Mouse (Mus musculus) Muller cell, postnatal 12 days (primary cell): Measurements from ENCODE around the gene Ppp1r12a.
A peak's percentile ranks its signal among the peaks of the same experiment; 100 is the strongest.

Experiments
- DNase-seq: peaks from one replicate; pipeline ENCODE4 v3.0.0-alpha.2; 2015; ENCODE audit errors: inconsistent ontology term

The Ppp1r12a gene

DNA sequence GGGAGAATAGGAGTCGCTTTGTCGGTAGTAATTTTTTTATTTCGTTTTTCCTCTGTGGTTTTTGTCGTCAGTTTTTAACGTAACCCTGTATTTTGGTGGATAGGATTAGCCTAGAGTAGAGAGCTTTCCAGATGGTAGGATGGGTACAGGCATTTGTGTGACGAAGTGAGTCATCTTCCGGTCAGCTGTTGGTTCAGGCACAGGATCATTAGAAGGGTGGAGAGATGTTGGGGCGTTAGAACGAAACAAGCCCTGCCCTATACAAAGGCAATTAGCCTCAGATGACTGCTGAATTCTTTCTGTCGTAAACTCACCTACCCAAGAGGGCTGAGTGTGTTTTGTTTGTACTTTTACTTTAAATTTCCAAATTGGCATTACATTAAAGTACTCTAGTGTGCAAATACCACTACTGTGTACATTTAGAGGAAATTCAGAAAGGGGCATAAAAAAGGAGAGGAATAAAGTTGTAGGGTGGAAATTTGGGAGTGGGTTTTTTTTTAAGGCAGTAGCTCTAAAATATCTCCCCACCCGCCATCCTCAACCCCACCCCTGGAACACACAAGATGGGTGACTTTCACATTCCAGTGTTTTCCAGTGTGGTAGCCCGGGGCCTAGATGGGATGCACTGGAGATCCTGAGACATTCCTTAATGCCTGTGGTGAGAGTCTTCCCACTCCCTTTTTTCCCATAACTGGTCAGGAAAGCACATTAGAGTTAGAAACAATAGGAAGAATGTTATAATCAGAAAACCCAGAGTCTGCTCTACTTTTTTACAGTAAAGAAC lies 129.9 kb downstream of the Ppp1r12a start:
- DNase-seq: peak; percentile 81

DNA sequence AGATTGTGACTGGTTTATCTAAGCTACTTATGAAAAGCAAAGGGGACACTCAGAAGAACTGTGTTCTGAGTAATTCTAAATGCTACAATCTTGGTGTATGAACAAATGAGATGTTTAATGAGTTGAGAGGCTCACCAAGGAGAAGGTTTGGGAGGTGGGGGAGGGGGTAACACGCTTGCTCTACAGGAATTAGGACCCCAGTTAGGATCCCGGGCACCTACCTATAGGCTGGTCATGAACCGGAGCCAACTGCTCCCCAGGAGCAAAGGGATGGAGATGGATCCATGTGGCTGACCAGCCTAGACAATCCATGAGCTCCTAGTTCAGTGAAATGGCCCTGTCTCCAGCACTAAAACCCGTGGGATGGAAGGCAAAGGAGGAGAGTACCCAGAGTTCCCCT lies 130.7 kb downstream of the Ppp1r12a start:
- DNase-seq: no peak

- DNase-seq: no peak
Measured at GRCm38 (mm10) chr10:108293620-108294195, 131.7 kb downstream of the Ppp1r12a start.

DNA sequence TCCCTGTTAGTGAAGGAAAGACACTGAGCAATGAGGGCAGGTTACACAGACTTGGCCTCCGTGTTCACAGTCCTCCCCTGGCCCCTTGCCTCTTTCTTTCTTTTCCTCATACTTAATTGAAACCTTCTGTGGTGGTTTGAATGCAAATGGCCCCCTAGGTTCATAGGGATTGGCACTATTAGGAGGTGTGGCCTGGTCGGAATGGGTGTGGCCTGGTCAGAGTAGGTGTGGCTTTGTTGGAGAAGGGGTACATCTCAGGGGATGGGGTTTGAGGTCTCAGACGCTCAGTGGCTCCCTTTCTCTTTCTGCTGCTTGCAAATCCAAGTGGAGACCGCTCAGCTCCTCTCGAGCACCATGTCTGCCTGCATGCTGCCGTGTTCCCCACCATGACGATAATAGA lies 132.8 kb downstream of the Ppp1r12a start:
- no peak for DNase-seq

DNA sequence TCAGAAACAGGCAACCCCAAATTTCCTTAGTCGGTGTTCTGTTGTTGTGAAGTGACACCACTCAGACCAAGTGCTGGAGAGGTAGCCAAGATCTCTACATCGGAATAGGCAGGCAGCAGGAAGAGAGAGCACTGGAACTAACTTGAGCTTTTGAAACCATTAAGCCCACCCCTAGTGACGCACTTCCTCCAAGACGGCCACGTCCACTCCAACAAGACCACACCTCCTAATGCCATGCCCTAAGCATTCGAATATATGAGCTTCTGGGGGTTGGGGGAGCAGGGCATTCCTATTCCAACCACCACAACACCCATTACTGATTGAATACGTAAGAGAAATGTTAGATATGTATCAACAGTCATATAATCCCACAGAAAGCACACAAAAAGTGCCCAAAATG lies 134.5 kb downstream of the Ppp1r12a start:
- no peak for DNase-seq

DNA sequence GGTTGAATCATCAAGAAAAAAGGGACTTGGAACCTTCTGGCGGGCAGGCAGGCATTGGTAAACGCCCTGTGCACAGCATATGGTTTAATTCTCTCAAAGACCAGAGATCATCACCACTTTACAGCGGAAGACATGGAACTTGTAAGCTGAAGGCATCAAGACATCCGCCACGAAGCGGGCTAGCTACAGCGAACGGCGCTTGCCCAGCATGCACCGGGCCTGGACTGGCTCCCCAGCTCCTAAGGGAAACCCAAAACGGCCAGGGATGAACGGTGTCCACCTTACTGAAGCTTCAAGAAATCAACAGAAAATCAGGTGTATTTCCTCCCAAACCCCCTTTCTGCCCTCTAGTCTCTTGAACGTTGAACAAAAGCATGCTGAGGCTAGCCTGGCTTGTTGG lies 136.3 kb downstream of the Ppp1r12a start:
- DNase-seq: no peak

DNA sequence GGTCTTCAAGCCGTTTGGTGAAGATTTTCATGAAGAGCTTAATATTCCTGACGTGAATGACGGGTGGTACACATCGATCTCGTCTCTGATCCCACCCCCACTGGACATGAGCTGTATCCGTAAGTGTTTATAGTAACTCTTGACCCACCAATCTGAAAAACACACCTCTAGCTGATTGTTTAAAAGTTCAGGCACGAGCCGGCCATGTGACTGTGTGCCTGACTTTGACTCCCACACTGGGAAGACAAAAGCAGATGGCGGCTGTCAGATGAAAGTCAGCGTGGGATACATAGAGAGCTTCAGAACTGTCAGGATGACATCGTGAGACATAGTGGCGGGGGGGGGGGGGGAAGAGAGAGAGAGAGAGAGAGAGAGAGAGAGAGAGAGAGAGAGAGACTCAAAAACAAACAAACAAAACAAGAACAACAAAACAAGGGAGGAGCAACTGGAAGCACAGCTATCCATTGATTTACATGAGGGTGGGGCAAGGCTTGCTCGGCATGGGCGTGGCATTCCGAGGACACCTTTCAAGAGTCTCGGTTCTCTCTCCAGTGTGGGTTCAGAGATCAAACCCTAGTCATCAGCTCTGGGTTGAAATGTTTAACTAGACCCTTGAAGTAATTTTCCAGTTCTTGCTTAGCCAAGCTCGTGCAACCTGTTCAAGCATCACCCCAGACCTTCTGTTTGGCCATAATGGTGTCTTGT lies 137.0 kb downstream of the Ppp1r12a start:
- no peak for DNase-seq

DNA sequence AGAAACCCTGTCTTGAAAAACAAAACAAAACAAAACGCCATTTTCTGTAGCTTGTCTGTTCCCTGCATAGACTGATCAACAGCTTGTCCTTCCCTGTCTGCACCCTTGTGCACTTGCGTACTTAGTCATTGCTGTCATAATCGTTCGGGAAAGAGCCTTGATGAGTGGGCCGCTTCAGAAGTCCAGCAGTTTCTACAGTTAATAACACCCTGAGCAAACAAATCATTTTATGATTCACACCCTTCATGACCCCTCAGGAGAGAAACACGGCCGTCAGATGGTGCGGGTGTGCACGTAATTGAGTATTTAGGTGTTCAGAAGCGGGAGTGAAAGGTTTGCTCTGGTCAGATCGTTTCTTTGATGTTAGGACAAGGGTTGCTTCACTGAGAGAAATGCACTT lies 137.8 kb downstream of the Ppp1r12a start:
- no peak for DNase-seq

GRCm38 (mm10) chr10:108300843-108301242 lies 138.8 kb downstream of the Ppp1r12a start:
- peak; percentile 62 for DNase-seq

- no peak for DNase-seq
Measured at GRCm38 (mm10) chr10:108307772-108308171, 145.8 kb downstream of the Ppp1r12a start.

DNA sequence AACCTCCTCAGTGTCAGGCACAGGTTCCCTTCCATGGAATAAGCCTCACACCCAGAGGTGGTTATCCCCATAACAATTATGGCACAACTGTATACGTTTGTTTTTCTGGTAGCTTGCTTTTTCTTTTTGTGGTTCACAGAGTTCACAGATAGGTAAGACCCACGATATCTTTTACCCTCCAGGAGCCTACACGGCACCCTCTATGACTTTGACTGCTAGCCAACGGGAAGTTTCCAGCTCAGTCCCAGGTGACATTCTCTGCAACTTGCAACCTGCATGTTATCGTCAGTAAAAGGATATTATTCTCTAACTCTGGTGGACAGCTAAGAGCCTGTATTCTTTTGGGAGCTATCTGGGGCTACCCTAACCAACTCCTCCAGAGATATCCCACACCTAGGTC lies 148.2 kb downstream of the Ppp1r12a start:
- DNase-seq: no peak

GRCm38 (mm10) chr10:108311396-108311795 lies 149.4 kb downstream of the Ppp1r12a start:
- DNase-seq: no peak

GRCm38 (mm10) chr10:108313845-108314244 lies 151.9 kb downstream of the Ppp1r12a start:
- DNase-seq: no peak

- DNase-seq: no peak
Measured at GRCm38 (mm10) chr10:108314396-108314795, 152.4 kb downstream of the Ppp1r12a start.

- DNase-seq: no peak
Measured at GRCm38 (mm10) chr10:108315236-108315635, 153.2 kb downstream of the Ppp1r12a start.

DNA sequence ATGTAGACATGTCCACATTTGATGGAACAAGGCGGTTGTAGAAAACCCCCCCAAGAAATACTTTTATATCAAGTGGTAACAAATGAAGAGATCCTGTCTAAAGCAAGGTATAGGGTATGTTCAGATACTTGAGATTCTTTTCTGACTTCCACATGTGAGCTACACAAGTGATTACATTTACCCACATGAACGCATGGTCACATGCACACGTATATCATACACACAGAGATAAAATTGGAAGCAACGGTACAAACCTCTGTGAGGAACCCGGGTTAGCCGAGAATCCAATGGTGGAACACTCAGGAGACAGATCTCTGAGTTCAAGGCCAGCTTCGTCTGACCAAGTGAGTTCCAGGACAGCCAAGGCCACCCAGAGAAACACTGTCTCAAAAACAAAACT lies 166.4 kb downstream of the Ppp1r12a start:
- DNase-seq: no peak

DNA sequence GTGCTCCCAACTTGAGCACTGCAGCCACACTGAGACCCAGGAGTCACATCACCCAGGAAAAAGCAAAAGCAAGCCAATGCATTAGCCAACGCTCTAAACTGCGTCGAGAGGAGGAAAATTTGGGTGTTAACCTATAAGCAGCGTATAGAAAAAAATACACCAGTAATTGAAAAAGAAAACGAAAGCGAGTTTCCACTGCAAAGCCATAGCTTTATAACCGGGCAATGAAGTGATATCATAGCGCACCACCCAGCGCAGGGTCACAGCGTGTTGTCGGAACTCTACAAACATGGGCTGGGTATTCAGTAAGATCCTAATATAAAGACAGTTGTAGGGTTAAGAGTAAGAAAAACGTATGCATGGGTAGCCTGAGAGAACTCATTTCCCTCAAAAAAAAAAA lies 167.0 kb downstream of the Ppp1r12a start:
- no peak for DNase-seq

DNA sequence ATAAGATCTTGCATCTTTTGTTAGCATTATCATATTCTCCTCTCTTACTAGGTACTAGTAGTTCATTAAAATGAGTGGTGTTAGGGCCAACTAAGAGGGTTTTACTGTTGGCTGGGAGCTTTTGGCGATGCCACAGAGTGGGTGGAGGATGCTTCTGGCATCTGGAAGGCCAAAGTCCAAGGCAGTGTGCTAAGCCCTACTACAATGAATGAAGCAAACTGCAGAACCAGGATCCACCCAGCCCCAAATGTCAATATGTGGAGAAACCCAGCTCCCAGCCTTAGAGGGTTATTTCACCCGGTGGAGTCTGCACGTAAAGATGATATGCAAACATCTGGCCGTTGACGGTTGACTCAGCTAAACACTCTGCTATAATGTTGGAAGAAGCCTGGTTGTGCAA lies 167.8 kb downstream of the Ppp1r12a start:
- no peak for DNase-seq

GRCm38 (mm10) chr10:108330964-108331363 lies 169.0 kb downstream of the Ppp1r12a start:
- no peak for DNase-seq

DNA sequence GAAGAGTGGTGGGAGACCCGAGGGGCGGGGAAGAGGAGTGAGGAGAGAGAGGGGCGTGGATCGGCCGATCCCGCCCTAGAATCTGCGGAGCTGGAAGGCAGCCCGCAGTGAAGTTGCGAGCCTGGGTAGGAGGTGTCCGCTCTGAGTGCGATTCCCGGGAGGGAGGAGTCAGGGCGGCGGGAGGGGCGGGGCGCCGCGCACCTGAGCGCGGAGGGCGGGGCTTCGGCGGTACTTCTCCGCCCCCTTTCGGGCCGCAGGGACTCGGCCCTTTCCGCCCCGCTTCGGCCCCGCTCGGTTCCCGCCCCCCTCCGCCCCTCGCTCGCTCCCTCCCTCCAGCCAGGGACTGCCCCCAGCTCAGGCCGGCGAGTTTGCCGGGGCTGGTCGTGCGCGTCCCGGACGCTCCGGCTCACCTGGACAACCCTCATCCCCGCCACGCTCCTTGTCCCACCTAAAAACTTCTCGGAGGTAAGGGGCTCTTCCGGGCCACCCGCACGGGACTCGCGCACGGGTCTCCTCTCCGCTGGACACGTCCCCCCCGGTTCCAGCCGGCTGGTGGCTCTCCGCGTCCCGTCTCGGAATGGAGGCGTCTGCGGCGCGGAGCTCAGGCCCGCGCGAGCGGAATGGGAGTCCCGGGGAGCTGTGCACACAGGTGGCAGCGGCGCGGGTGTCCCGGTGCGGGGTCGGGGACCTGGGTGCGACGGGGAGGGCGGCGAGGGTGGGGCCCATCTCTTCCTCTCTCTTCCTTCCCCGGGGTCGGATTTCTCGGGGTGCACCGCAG lies 170.0 kb downstream of the Ppp1r12a start, which contains the start of gene Pawr:
Gene Pawr (plus strand): TSS at position 338 of the 778 bp plus-strand sequence.
- peak; percentile 94 for DNase-seq

DNA sequence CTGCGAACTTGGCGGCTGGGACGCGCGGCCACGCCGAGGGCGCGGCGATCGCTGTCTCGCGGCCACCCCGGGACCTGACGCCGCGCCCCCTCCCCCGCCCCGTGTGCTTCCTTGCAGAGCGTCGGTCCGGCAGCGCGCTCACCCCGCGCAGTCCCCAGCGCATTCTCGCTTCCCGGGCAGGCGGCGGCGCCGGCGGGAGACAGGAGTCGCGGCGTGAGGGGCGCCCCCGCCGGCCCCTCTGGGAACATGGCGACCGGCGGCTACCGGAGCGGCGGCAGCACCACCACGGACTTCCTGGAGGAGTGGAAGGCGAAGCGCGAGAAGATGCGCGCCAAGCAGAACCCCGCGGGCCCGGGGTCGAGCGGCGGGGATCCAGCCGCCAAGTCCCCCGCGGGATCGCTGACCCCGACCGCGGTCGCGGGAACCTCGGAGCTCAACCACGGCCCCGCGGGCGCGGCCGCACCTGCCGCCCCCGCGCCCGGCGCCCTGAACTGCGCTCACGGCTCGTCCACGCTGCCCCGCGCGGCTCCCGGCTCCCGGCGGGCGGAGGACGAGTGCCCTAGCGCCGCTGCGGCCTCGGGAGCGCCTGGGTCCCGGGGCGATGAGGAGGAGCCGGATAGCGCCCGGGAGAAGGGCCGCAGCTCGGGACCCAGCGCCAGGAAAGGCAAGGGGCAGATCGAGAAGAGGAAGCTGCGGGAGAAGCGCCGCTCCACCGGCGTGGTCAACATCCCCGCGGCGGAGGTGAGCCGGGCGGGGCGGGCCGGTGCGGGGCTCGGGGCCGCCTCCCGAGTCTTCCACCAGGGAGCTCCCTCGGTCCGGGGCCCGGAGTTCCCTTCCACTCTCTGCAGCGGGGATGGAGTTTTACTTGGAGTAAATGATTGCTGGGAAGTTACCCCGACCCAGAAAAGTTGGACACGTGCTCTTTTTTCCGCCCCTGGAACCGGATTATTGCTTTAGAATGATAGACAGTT lies 170.9 kb downstream of the Ppp1r12a start:
- peak; percentile 78 for DNase-seq
